Mouse (Mus musculus) layer of hippocampus, adult 2 months (tissue): ENCODE measurements at regions not wholly inside any gene's neighbourhood (a gene's known extent, or its start where the extent isn't known, plus 50 kb on each side); places are given as distances from the start of the nearest gene placed in this dataset.
A peak's percentile ranks its signal among the peaks of the same experiment; 100 is the strongest.

Experiments used
- DNase-seq, 2 experiments: peaks; one replicate each; pipeline ENCODE4 v3.0.0; 2022; ENCODE audit warnings: low spot score in 2 of 2
- H3K27ac ChIP-seq: fragments of 200-600 bp; 2 replicates; pipeline ENCODE4 v1.8.1; 2022
- H3K4me3 ChIP-seq: fragments of 200-600 bp; 2 replicates; pipeline ENCODE4 v1.8.1; 2022; ENCODE audit warnings: mild to moderate bottlenecking
- CTCF ChIP-seq: fragments of 200-600 bp; conservative IDR thresholded peaks from 2 replicates; pipeline ENCODE4 v1.8.1; 2022; ENCODE audit warnings: antibody characterized with exemption, mild to moderate bottlenecking, moderate library complexity

- peak; percentile 56 for TF ChIP-seq CTCF
- Histone ChIP-seq H3K4me3 (no peak overlapping the region), H3K27ac (no peak overlapping the region)
- DNase-seq: peak; percentile 13 to 23
Measured at GRCm38 (mm10) chr13:90823877-90824276, 81.3 kb downstream of the Atp6ap1l start.

- no peak for DNase-seq
- no peak for TF ChIP-seq CTCF
Measured at GRCm38 (mm10) chr13:90821898-90822297, 83.3 kb downstream of the Atp6ap1l start.

GRCm38 (mm10) chr13:90820453-90820852 is 84.7 kb downstream of the Atp6ap1l start:
- DNase-seq: no peak
- H3K27ac ChIP-seq: no peak overlapping the region
- TF ChIP-seq CTCF: no peak
- H3K4me3 ChIP-seq: no peak overlapping the region

More at GRCm38 (mm10) chr13:90821898-90822297, 83.3 kb downstream of the Atp6ap1l start:
- no peak overlapping the region for H3K4me3 ChIP-seq
- H3K27ac ChIP-seq: no peak overlapping the region

- Histone ChIP-seq H3K4me3 (no peak overlapping the region), H3K27ac (no peak overlapping the region)
- peak in 1 of 2 experiments; percentile 19 for DNase-seq
- no peak for TF ChIP-seq CTCF
Measured at GRCm38 (mm10) chr13:90819934-90820333, 85.2 kb downstream of the Atp6ap1l start.

GRCm38 (mm10) chr13:90814174-90814865 is 90.8 kb downstream of the Atp6ap1l start:
- Histone ChIP-seq H3K27ac (no peak overlapping the region), H3K4me3 (no peak overlapping the region)
- DNase-seq: no peak
- TF ChIP-seq CTCF: no peak

GRCm38 (mm10) chr13:90810011-90810410 is 95.1 kb downstream of the Atp6ap1l start:
- no peak for TF ChIP-seq CTCF
- H3K27ac ChIP-seq: no peak overlapping the region
- DNase-seq: no peak
- no peak overlapping the region for H3K4me3 ChIP-seq

- TF ChIP-seq CTCF: no peak
- Histone ChIP-seq H3K27ac (no peak overlapping the region), H3K4me3 (no peak overlapping the region)
- DNase-seq: no peak
Measured at GRCm38 (mm10) chr13:90799641-90800040, 105.5 kb downstream of the Atp6ap1l start.

GRCm38 (mm10) chr13:90798791-90799542 is 106.2 kb downstream of the Atp6ap1l start:
- DNase-seq: no peak
- no peak overlapping the region for H3K4me3 ChIP-seq
- H3K27ac ChIP-seq: no peak overlapping the region
- TF ChIP-seq CTCF: no peak

GRCm38 (mm10) chr13:90798381-90798780 is 106.8 kb downstream of the Atp6ap1l start:
- DNase-seq: no peak
- Histone ChIP-seq H3K27ac (no peak overlapping the region), H3K4me3 (no peak overlapping the region)
- no peak for TF ChIP-seq CTCF

GRCm38 (mm10) chr13:90797209-90797608 is 107.9 kb downstream of the Atp6ap1l start:
- Histone ChIP-seq H3K4me3 (no peak overlapping the region), H3K27ac (no peak overlapping the region)
- DNase-seq: no peak
- TF ChIP-seq CTCF: no peak

- no peak for DNase-seq
- Histone ChIP-seq H3K4me3 (no peak overlapping the region), H3K27ac (no peak overlapping the region)
- TF ChIP-seq CTCF: no peak
Measured at GRCm38 (mm10) chr13:90796809-90797208, 108.3 kb downstream of the Atp6ap1l start.

- H3K27ac ChIP-seq: no peak overlapping the region
- DNase-seq: no peak
- no peak for TF ChIP-seq CTCF
- no peak overlapping the region for H3K4me3 ChIP-seq
Measured at GRCm38 (mm10) chr13:90782435-90782834, 122.7 kb downstream of the Atp6ap1l start.

- H3K27ac ChIP-seq: no peak overlapping the region
- H3K4me3 ChIP-seq: no peak overlapping the region
- DNase-seq: no peak
- TF ChIP-seq CTCF: no peak
Measured at GRCm38 (mm10) chr13:90781974-90782373, 123.2 kb downstream of the Atp6ap1l start.

- no peak for DNase-seq
- H3K27ac ChIP-seq: no peak overlapping the region
- no peak for TF ChIP-seq CTCF
- H3K4me3 ChIP-seq: no peak overlapping the region
Measured at GRCm38 (mm10) chr13:90777952-90778298, 127.2 kb downstream of the Atp6ap1l start.
